Mouse (Mus musculus): ENCODE results near the gene Fam163a.

DNA sequence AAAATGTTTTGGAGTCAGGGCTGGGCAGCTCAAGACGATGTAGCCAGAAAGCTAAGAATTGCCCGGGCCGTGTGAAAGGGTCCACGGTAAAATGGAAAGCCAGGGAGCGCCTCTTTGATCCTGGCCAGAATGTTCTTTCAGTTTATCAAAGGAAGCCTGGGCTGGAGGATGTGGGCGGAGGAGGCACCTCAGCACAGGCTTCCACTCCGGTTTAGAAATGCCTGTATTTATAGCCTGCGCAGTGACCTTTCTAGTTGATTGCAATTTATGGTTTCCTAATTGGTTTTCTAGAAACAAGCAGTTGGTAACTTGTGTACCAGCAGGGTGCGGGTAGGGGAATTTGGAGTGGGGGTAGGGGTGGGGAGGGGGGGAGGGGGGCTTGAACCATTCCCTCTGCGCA lies 96.4 kb downstream of the Fam163a start:
- TF ChIP-seq CTCF (IDR thresholded peaks at IDR 0.05; ENCODE audit: low read depth, low read length) (no peak), TAL1 (conservative IDR thresholded peaks at IDR 0.05; ENCODE audit: low read depth, low read length) (no peak), GATA1 (IDR thresholded peaks at IDR 0.05; ENCODE audit: borderline replicate concordance, low read length) (no peak)
